Mouse (Mus musculus) layer of hippocampus, adult 2 months (tissue): ENCODE results near the gene Syndig1. TPM values are rescaled to one million over a fixed set of nuclear protein-coding genes. Genes with fewer than 3 reads are reported as not detected.

ENCODE experiments used
- DNase-seq, 2 experiments: peaks; one replicate each; pipeline ENCODE4 v3.0.0; 2022; ENCODE audit warnings: low spot score in 2 of 2
- H3K27ac ChIP-seq: fragments of 200-600 bp; 2 replicates; pipeline ENCODE4 v1.8.1; 2022
- H3K4me3 ChIP-seq: fragments of 200-600 bp; 2 replicates; pipeline ENCODE4 v1.8.1; 2022; ENCODE audit warnings: mild to moderate bottlenecking
- CTCF ChIP-seq: fragments of 200-600 bp; conservative IDR thresholded peaks from 2 replicates; pipeline ENCODE4 v1.8.1; 2022; ENCODE audit warnings: antibody characterized with exemption, mild to moderate bottlenecking, moderate library complexity
- total RNA-seq, 2 experiments: library from RNA; stranded (reverse); gene quantifications; 2 replicates each; pipeline ENCODE4 v1.2.3; 2021

The Syndig1 gene
- total RNA-seq, 2 experiments from 2014 or later, result 37.8 to 41.5 TPM

DNA sequence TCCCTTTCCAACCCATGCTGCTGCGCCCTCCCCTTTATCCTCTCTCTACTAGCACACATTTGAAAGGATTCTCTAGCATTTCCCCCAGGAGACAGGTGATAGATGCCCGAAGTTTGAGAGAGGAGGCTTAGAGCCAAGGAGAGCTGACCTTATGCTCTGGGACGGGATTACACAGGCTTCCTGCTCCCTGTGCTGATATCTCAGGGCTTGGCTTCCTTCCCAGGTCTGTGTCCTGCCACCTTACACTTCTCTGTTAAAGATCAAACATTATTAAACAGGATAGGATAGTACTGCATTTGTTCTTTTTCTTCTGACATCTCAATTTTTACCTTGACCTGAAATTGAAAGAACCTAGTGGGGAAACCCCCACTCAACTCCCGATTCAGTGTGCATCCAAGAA, 109.8 kb downstream of the Syndig1 start:
- Histone ChIP-seq H3K4me3 (no peak overlapping the region), H3K27ac (no peak overlapping the region)
- no peak for DNase-seq
- TF ChIP-seq CTCF, result no peak

DNA sequence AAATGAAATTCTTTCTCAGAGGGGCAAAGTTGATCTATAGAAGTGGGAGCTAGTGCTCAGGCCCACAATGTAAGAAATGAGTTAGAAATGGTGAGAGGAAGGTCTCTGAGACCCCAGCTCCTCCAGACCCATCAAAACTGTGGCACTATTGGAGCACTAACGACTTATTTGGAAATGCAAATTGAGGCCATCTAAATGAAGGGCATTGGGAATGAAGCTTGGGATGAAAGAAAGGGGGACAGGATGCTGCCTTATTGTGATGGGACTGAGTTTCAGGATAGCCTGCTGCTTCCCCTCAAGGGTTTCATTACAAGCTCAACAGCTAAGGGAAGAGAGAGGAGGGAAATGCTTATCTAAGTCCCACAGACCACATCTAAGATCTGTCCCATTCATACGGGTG, 110.6 kb downstream of the Syndig1 start:
- TF ChIP-seq CTCF, result no peak
- H3K27ac ChIP-seq, result no peak overlapping the region
- no peak overlapping the region for H3K4me3 ChIP-seq
- DNase-seq, result no peak

DNA sequence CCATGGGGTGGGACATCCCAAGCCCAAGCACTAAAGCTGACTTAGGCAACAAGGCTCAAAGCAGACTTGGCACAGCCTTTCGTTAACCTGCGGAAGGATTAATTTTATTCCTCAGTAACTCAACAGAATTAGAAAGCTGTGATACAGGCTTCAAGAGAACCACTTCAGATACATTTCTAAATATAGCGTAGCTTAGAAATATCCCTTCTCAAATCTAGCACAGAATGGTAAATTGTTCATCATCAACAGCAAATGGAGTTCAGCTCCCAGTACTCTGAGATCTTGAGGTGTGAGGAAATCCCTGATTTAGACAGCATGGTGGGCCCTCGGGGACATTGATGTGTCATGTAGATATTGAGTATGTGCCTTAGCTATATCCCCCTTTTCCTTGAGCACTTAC, 121.6 kb downstream of the Syndig1 start:
- no peak for TF ChIP-seq CTCF
- DNase-seq, result no peak
- no peak overlapping the region for H3K4me3 ChIP-seq
- H3K27ac ChIP-seq, result no peak overlapping the region

DNA sequence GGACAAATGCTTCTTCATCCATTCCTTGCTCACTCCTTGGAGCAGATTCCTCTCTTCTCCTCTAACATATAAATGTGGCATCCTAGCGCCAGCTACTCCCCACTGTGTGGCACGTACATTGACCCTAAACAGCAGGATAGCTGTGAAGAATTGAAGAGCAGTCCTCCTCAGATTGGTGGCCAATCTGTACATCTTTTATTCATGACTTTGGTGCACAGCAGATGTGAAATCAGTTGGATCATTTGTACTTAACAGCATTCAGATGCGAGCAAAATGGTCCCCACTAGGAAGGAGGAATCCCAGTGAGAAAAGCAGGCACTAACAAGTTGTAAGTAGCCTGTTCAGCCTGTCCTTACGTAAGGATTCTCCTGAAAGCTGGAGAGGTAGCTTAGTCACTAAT, 142.0 kb downstream of the Syndig1 start:
- Histone ChIP-seq H3K27ac (no peak overlapping the region), H3K4me3 (no peak overlapping the region)
- TF ChIP-seq CTCF, result no peak
- DNase-seq, result peak in 1 of 2 experiments; percentile 28

DNA sequence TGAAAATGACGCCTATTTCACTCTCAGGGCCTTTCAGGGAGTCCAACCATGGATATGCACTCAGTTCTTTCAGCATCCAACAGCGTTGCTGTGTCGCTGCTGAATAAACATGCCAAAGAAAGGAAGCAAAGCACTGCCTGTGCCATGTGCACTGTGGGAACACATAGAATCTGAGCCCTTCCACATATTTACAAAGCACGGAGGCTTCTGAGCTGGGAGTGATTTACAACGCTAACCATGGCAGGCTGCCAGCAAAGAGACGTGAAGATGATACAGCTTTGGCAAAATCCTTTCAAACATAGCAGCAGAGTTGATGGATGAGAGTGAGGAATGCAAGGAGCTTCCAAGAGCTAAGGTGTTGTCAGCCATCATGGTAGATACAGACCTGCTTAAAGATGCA, 144.6 kb downstream of the Syndig1 start:
- no peak for TF ChIP-seq CTCF
- peak; percentile 23 to 44 for DNase-seq
- Histone ChIP-seq H3K4me3 (no peak overlapping the region), H3K27ac (no peak overlapping the region)

DNA sequence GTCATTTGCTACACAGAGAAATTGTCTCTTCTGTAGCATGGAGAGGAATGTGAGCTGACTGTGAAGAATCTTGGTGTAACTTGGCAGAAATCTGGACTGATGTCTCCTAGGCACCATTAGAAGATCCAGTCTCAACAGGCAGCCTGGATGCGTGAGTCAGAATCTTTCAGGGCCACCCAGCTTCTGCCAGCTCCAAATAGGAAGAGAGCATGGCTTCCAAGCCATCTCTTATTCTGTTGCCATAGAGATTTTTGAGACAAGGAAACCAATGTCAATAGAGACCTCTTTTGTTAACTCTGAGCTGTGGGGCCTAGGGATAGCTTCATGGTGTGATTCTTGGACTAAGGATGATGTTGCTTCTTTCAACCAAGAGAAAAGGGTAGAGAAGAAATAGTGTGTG, 151.4 kb downstream of the Syndig1 start:
- Histone ChIP-seq H3K27ac (no peak overlapping the region), H3K4me3 (no peak overlapping the region)
- DNase-seq, result no peak
- TF ChIP-seq CTCF, result no peak

DNA sequence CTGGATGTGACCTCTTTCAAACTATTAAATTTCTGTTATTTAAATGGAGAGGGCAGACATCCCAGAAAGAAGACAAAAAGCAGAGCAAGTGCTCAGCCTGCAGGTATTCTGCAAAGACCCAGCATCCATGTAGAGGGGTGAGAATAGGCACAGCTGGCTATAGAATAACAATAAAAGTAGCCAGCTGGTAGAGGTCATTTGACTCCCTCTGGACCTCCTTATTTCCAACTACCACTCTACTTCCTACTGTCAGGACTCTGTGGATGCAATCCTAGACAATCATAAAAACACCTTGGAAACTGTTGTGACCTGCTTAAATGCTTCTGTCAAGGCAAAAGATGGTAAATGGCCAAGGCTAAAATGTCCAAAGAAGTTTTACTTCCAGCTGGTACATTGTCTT, 153.5 kb downstream of the Syndig1 start:
- Histone ChIP-seq H3K4me3 (no peak overlapping the region), H3K27ac (no peak overlapping the region)
- no peak for DNase-seq
- no peak for TF ChIP-seq CTCF

DNA sequence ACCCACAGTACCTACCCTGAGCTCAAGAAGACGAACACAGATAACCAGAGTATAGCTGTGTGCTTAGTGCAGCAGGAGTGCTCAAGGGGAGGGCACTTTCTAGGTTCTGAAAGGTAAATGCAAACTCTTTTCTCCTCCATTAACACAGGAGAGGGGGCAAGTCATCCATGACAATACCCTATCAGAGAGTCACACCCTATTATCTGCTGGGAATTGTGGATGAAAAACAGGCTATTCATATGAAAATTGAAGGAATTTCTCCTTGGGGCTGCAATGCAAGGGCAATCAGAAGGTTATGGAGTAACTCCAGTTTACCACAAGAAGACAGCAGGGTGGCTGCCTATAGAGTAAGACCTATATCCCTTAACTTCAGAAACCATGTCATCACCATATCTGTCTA, 154.1 kb downstream of the Syndig1 start:
- Histone ChIP-seq H3K4me3 (no peak overlapping the region), H3K27ac (no peak overlapping the region)
- no peak for DNase-seq
- TF ChIP-seq CTCF, result no peak

DNA sequence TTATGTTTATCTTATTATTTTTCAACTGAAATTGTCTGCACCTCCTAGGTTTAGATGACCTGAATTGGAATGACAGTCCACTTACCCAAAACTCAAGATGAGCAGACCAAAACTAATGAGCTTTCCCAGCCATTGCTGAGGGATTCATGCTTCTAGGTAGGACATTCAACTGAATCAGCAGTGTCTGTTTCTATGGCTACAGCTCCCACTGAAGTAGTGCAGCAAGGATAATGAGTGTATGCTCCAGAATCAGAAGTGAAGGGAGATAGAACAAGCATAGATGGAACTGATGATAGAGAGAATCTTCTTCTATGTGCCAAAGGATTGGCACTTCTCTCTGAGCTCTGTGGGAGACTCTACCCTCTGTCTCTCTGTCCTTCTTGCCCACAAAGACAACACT, 158.6 kb downstream of the Syndig1 start:
- H3K27ac ChIP-seq, result no peak overlapping the region
- peak in 1 of 2 experiments; percentile 19 for DNase-seq

DNA sequence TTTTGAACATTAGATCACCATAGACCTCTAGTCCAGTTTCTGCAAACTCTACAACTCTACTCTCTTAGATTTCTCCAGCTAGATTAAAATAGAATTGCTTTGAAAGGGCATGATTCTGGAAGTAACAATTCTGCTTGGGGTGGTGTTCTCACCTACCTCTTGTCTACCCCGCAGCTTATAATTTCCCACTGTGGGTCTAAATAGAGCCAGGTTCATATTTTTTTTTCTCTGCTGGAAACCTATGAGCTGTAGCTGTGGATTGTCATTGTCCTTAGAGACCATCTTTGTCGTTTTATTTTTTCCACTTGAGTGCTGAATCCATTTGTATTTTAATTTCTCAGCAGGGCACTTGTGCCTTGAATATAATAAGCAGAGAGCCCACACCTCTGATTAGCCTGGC, 162.5 kb downstream of the Syndig1 start:
- no peak overlapping the region for H3K27ac ChIP-seq
- no peak overlapping the region for H3K4me3 ChIP-seq
- no peak for DNase-seq
- TF ChIP-seq CTCF, result no peak

More for the DNA sequence above, 158.6 kb downstream of the Syndig1 start:
- no peak for TF ChIP-seq CTCF
- no peak overlapping the region for H3K4me3 ChIP-seq

DNA sequence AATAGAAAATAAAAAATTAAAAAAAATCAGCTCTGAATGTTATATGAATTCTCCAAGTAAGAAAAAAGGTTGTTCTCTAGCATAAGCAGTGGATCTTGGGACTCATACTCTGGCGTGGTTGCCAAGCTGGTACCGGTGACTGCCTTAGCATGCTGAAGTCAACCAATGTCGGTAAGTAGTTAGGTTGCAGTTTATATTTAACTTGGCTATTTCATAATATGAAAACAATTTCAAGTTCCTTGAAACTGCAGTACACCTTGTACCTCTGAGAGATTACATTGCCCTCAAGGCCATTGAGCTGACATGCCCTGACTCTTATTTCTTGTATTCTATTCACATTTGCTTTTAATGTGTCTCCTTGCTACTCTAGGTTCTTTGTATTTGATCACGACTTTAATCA, 163.9 kb downstream of the Syndig1 start:
- TF ChIP-seq CTCF, result no peak
- DNase-seq, result no peak
- no peak overlapping the region for H3K27ac ChIP-seq
- no peak overlapping the region for H3K4me3 ChIP-seq

DNA sequence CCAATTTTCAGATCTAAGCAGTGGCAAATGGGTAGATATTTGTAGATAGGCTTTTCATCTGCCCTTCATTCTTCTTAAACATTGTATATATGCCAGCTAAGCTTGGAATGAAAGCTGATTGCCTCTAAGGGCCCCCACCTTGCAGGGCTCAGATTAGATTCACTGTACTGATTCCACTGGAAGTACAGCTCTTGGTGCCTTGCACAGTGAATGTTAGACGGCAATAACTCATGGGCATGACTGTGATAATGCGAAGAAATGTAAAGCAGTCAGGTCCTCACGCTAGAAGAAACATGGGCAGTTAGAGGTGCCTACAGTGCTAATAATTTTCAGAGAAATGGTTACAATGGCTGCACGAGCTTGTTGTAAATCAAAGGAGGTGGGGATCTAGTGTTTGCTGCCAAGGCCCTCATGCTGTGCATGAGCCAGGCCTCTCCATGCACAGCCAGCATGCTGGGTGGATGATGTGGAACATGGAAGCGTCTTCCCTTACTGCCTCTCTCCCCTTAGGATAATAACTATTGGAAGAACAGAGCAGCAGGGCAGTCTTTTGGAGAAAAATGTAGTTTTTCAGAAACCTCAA, 167.5 kb downstream of the Syndig1 start:
- no peak for DNase-seq
- H3K27ac ChIP-seq, result no peak overlapping the region
- no peak for TF ChIP-seq CTCF
- H3K4me3 ChIP-seq, result no peak overlapping the region

DNA sequence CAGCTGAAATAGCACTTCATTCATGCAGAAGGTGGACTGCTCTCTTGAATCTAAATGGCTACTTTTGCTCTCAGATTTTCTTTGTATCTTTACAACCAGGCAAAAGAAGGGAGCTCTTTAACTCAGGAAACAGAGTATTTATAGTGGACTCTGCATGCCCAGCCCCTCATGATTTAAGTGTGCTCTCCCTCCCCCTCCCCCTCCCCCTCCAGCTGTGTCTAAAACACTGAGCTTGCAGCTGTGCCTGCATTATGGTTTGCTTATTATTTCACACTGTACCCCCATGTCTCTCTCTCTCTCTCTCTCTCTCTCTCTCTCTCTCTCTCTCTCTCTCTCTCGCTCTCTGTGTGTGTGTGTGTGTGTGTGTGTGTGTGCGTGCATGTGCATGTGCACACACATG, 168.6 kb downstream of the Syndig1 start:
- no peak for TF ChIP-seq CTCF
- H3K27ac ChIP-seq, result no peak overlapping the region
- H3K4me3 ChIP-seq, result no peak overlapping the region
- no peak for DNase-seq

DNA sequence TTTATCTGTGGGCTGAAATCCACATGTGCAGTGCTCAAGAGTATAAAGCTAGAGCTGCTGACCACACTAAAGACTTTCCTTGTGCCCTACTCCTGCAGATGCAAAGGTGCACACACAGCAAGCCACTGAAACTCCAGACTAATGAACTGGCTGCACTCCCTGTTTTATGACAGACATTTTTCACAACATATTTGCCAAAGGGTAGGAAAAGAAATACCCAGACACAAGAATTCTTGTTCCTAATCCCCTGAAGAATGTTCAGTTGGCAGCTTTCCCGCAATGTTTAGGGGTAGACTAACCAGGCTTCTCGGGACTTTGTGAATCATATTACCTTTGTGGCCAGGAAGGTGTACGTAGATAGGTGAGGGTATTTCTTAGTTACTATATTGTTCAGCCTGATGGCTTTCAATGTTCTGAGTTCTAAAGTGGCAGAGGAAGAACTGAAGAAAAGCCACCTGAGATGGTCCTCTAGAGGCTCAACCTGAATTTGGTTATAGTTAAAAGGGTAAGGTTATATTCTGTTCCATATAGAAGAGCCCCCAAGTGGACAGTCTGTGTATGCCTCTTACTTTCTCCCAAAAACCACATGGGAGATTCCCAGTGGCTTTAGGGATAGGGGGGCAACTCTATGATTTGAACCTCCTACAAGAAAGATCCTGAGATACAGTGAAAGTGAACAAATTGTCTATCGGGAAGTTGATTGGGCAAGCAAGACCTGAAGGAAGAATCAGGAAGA, 169.5 kb downstream of the Syndig1 start:
- DNase-seq, result no peak
- Histone ChIP-seq H3K4me3 (no peak overlapping the region), H3K27ac (no peak overlapping the region)
- peak; percentile 71 for TF ChIP-seq CTCF
